Mouse (Mus musculus) urinary bladder, postnatal 14 days (tissue): Measurements from ENCODE around the gene Zmiz1.

Experiments
- DNase-seq: peaks from one replicate; pipeline ENCODE4 v3.0.0; 2021; ENCODE audit warnings: low spot score

Zmiz1 gene

DNA sequence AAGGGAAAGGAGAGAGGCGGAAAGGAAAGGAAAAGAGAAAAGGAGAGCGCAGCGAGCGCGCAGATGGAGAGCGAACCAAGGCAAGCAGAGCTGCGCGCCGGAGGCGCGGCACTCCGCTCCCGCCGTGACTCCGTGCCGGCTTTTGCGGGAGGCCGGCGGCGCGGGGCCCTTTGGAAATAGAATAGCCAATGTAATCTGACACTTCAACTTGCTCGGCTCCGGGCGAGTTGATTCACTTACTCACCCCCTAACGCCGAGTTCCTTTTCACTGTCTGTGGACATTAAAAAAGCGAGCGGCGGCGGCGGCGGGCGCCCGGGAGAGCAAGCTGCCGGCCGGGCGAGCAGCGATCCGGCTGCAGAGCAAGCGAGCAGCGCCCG is at the start of gene Zmiz1:
Gene Zmiz1, plus strand, starts transcription at position 170 of the 378 bp plus-strand sequence.
- peak; percentile 92 for DNase-seq

DNA sequence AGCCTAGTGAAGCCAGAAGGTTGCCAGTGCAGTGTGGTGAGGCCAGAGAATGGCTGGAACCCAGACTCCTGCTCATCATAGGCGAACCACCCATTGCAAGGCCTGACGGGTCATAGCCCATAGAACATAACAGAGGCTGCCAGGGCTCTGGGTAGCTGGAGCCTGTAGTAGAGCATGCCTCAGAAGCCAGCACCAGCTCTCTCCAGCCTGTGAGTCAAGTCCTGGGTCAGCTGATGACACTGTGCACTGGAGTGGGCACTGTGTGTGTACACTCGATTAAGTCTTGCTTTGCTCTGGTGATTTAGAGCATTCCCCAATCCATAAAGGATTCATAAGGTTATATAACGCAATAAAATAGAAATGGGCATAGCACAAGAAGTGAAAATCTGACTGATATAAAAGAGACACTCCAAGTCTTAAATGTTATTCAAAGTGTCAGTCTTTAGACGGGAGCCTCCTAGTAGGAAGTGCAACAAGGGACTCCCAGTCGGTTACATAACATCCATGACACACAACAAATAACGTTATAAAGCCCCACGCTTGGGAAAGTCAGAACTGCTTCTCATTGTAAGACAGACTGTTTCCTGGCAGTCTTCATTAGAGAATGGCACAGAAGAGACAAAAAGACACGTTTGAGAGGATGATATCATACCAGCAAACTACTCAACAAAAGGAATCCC is 47.0 kb upstream of the Zmiz1 start:
- no peak for DNase-seq

DNA sequence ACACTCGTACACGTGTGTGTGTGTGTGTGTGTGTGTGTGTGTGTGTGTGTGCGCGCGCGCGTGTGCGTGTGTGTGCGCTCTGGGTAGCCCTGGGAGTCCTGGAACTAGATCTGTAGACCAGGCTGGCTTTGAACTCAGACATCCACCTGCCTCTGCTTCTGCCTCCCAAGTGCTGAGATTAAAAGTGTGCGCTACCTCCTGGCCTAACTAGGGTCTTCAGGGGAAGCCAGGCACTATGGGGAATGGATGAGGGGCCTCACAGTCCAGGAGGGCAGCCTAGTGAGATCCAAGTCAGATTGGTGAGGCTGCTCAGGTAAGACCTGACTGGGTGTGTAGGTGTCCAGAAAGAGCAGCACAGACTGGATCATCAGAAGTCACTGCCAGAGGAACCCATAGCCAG is 46.2 kb upstream of the Zmiz1 start:
- no peak for DNase-seq

DNA sequence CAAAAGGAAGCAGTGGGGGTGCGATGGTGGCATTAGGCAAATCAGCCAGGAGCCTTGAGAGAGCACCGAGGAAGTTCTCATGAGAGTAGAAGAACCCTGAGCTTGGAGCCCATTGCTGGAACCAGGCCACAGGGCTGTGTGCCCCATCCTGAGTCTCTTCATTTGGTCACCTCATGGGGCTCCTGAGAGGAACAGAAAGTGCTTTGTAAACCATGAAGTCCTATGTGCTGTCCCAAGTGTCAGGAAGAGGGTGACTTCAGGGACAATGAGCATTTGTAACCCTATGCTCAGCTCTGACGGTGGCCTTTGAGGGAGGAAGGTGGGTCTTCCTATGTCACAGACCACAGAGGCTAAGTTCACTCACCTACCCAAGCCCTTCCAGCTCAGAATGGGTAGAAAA is 45.5 kb upstream of the Zmiz1 start:
- DNase-seq, result no peak

DNA sequence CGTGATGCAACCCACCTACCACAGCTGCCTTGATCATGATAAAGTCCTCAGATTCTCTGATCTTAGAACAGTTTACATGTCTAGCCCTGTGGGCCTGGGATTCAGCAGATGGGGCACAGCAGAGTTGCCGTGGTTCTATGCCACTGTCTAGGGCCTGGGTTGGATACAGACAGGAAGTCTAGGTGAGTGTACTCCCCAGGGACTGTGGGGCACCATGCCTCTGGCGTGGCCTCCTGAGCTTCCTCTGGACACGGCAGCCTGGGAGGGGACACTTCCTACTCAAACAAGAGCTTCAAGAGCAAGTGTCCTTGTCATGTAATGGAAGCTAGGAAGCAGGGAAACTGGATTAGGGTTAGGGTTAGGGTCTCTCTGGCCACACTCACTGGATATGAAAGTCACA is 44.9 kb upstream of the Zmiz1 start:
- DNase-seq, result no peak

DNA sequence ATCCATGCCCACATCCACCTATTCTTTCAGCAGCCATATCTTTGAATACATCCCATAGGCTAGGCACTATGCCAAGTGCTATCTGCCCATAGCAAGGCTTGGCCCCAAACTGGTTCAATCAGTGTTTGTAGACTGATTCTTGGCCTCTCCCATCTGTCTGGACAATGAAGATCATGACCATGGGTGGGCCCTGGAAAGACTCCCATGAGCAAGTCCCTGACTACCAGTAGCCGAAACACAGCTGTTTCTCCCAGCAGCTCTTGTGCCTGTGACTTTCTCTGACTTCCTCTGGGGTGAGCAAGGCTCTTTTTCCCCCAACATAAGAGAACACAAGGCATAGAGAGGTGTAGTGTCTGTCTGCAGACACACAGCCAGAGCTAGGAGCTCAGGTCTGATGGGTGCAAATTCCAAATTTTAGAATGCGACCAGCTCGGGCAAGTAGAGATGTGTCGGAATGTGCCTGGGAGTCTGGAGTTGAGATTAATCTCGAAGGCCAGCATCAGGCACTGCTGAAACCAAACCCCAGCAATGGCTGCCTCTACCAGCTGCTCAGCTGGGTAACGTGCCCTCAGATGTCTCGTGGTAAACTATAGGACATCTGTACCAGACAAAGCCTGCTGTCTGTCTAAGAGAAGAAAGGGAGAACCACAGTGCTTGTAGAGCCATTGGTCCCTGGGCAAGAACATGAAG is 38.8 kb upstream of the Zmiz1 start:
- no peak for DNase-seq

DNA sequence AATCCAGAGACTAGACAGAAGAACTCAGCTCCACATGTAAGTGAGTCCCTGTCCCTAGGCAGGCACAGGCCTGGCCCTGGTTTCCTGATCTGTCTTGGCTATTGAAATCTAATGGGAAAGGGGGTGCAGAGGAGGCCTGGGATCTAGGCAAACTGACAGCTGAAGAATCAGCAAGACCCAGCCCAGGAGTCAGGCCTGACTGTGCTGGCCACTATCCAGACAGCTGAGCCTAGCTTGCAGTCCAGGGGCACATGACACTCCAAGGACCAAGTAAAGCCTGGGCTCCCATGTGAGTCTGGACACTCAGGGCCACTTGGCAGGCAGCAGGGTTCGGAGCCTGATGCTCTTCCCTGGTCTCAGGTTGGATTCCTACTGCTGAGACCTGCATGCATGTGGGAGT is 38.0 kb upstream of the Zmiz1 start:
- no peak for DNase-seq

DNA sequence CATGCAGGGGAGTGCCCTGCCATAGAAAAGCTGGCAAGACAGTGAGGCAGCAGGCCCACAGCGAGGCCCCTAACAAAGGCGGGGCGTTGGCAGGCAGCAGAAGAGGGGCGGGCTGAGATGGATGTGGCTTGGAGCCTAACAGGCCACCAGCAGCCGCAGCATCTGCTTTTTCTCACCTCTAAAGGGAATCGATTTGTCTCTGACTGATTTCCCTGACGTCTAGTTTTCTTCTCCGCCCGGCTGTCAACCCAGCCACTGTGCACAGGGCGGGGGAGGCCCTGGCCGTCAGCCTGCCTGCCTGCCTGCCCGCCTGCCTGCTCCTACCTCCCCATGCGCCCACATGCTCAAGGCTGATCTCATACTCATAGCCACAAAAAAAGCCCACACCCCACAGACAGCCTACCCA is 37.4 kb upstream of the Zmiz1 start:
- DNase-seq, result peak; percentile 24

DNA sequence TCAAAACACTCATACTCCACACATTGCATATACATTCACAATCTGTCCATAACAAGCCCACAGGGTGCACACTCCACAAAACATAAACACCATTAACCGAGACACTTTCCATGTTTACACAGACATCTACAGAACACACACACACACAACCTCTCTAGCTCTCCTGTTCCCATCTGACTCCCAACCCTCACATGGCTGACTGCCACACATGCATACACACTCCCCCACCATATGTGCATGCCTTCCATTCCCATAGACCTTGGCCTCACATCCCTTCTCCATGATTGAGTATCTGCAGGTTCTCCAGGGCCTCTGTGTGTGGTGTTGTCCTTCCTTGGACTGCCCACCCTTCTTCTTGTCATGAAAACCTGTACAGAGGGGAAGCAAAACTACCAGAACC is 36.0 kb upstream of the Zmiz1 start:
- no peak for DNase-seq

DNA sequence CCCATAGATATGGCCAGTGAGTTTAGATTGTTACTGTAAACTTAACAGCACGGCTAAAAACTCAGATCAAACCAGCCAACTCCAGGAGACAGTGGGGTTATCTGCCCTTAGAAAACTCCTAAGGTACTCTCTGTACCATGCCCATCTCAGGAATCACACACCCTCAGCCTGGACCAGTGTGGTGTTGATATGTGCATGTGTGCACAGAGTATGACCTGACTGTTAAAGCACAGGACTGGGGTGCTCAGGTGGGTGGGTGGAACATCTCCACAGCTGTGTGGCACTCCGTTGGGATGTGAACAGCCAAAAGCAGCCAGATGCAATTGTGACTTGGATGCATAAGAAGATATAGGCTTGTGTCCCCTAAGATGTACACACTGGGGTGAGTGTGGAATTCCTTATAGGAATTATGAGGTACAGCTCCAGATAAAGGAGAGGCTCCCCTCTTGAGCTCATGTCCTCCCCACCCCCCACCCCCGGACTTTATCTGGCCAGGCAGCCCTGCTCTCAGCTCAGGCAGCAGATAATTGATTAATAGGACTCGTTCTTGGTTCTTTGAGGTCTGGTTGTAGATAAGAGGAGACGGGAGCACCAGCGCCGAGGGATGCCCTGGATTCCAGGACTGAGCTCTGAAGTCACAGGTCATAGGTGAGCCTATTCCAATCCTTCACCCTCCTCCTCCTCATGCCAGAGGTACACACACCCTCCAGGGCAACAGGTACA is 35.1 kb upstream of the Zmiz1 start:
- no peak for DNase-seq

DNA sequence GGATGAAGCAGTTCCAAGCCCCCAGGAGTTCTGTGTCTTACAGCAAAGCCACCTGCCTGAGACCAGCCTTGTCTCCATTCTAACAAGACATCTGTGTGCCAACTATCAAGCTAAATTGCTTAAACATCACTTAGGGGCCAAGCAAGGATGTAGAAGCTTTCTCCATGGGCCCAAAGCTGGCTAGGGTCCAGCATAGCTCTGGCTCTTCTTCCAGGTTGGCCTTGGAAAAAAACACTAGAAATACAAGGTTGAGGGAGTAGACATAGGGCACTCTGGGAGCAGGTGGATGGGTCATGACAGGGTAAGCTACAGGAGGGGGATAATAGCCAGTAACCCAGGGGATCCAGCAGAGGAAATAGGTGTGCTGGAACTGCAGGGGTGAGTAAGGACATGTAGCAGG is 20.7 kb upstream of the Zmiz1 start:
- no peak for DNase-seq

DNA sequence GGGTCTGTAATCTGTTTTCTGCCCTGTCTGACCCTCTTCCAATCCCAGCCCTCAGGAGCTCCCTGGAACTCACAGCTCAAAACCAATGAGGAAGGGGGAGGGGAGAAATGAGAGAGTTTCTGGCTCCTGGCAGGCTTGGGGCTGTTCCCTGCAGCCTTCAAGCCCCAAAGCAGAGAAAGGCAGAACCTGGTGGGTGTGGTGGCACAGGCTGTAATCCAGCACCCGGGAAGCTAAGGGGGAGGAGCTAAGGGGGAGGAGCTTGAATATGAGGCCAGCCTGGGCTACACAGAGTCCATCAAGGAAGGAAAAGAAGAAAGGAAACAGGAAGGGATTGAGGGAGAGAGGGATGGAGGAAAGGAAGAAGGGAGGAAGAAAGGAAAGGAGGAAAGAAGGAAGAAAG is 18.9 kb upstream of the Zmiz1 start:
- no peak for DNase-seq

DNA sequence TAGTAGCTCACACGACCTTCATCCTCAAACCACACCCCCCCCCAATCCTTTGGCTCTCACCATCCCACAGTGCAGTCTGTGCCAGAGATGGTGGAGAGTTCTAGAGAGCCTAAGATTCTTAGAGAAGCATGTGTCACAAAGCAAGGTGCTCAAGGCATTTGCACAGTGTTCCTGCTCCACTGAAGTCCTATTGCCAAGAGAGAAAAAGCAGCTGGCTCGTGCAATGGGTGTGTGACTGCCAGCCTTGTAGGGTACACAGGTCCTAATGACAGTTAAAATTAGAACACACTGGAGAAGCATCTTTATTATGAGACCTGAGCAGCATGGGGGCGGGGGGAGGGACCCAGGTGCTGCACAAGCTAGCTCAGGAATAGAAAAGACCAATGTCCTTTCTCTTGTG is 18.2 kb upstream of the Zmiz1 start:
- no peak for DNase-seq

DNA sequence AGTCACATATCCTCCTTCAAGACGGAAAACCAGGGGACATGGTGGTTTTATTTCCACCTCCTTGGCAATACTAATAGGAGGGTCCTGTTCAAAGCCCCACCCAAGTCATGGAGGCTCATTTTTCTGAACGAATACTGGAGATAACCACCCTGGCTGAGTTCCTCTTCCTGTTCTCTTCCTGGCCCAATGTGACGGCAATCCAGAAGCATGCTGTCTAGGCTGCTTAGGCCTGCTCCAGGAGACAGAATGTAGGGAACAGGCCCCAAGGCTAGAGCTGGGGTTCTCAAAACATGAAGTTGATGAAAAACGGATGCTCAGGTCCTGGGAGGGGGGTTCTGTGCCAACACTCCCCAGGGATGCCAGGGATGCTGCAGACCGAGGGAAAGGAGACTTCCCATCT is 17.5 kb upstream of the Zmiz1 start:
- DNase-seq, result no peak

DNA sequence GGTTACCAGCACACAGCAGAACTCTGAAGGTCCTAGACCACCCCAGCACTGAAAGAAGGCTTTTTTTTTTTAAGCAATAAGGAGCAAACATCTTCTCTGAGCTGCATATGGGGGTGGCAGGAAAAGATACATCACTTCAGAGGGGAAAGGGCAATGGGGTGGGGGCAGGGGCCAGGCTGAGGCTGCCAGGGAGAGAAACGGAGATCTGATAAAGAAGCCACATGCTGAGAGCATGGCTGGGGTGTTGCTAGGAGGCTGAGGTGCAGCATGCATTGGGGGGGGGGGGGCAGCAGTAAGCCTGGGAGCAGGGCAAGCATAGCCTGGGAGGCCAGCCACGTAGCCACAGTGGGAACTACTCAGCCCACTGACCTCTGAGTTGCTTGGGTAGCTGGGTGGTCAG is 16.3 kb upstream of the Zmiz1 start:
- DNase-seq, result no peak

DNA sequence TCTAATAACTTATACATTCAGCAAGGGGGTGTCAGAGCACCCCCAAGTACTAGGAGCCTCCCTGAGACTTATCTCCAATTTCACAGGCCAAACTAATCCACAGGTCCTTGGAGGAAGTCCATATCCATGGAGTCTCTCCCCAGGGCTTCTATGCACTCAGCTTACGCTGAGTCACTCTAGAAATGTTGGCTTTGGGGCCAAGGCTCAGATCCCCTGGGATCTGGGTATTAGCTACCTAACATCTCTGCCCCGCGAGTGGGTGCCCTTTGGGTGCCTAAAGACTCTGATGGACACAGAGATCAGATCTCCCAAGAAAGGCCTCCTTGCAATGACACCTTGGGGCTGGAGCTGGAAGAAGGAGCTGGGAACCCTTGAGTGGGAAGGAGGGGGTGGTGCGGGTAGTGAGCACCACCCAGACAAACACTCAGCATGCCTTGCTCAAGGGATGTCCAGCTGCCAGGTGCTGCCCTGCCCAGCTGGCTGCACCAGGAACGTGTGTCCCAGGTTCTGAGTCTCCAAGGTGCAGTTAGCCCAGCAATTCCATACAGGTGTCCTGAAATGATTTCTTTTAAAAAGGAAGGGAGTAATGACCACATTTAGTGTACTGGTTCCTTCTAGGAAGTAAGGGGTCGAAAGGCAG is 11.7 kb upstream of the Zmiz1 start:
- DNase-seq, result no peak

DNA sequence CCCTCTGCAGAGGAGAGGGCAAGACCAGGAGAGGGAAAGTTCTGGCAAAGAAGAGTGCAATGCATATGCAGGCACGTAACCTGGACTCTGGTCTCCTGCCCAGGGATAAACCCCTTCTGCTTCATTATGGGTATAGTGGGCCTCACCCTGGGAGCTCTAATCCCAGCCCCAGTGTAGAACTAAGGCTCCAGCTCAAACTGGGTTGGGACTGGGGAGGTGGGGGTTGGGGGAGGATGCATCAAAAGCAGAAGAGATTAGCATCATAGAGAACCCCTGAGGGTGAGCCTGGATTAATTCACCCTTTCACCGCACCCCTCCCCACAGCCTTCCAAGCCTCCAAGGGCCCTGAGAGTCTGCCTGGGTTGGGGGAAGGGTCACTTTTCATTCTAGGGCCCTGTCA is 10.5 kb upstream of the Zmiz1 start:
- no peak for DNase-seq

DNA sequence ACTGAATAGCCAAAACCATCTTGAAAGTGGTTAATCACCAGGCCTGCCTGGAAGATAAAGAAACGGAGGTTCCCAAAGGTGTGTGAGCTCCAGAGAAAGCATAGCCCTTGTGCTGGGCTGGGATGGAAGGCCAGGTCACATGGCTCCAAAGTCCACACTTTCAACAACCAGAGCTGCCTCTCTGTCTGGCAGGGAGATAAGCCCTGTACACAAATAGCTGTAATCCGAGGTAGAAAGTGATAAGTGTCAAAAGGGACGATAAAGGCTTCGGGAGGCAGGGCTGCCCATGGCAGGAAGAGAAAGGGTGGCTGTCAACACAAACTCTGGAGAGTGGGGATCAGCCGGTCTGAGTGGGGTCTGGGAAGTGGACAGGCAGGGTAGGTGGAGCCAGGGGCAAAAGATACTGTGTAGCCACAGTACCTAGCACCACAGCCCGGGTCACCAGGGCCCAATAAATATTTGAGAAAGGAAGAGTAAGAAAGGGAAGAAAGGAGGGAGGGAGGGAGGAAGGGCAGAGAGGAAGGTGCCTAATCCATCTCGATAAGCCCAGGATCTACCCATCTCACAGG is 7.8 kb upstream of the Zmiz1 start:
- DNase-seq, result peak; percentile 2

DNA sequence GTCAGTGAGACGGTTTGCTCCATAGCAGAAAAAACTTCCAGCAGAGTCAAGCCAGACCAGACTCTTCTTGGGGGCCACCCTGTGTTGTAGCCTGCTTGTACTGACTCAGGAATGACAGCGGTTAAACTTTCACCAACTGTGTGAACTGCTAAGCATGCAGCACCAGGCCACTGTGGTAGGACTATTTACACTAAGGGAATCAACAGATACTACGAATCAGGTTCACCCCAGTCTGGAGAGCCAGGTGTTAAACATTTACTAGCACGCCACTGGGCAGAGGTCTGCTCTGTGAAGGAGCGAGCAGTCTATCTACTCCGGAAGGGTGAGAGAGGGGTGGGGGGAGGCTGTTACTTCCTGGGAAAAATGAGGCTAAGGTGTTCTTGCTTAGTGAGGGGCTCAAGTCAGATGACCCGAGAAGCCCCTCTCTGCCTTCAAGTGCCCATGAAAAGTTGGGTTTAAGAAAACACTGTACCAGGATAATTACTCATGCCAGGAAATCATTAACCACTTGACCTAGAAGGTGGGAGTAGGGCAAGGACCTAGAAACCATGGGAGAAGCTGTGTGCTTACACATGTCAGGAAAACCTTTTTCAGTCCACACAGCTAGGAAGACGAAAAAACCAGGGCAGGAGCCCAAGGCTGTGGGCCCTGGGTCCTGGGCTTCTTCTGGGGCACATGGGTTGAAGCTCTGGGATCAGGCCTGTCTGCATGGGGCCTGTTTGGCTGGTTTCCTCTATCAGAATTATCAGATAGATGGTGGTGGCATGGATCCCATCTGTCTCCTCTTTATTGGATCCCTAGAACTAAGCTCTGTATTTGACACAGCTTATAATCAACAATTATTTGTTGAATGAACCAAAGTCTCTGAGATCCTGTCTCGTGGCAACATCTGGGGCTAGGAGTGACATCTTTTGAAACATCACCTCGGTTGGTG is 7.0 kb upstream of the Zmiz1 start:
- peak; percentile 27 for DNase-seq

DNA sequence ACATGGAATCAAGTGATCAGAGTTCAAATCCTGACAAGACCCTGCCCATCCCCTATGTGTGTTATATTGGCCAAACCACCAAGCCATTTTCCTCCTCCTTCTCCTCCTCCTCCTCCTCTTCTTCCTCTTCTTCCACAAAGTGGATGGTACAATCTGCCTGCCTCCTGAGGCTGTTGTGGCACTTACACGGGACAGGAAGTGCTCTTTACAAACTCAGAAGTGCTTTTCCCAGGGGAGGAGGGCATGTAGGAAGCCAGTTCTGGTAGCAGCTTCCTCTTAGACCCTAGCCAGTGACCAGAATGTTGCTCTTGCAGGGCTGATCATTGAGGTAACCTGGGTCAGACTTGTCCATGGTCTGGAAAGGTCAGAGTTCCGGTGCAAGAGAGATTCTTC is 6.4 kb upstream of the Zmiz1 start:
- peak; percentile 2 for DNase-seq

DNA sequence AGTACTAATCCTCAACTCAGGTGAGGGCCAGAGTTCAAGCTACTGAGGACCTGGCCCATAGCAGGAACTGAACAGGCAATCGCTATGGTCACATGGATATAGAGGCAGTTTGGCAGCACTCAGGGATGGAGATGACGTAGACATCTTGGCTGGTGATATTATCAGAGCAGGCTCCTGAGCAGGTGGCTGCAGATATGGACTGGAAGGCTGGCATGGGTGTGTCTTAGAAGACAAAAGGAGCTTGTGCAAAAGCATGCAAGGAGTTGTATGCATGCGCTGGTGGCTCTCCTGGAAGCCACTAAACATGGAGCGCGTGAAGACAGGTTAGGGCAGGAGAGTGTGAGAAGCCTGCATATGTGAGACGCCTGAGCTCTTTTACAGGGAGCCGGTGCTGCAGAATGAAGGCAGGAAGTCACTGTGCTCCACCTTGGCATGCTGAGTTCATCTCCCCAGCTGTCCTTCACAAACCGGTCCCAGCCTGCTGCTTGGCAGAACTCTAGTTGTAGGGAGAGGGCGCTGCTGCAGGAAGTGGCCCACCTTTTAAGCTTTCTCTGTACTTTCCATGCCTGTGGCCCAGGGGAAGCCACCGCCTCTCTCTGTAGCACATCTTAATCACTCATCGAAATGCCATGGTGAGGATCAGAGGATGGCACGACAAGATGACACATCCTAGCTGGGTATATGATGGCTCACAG is 4.8 kb upstream of the Zmiz1 start:
- DNase-seq, result peak; percentile 50
